Mouse (Mus musculus): ENCODE measurements at regions not wholly inside any gene's neighbourhood (a gene's known extent, or its start where the extent isn't known, plus 50 kb on each side); places are given as distances from the start of the nearest gene placed in this dataset.

DNA sequence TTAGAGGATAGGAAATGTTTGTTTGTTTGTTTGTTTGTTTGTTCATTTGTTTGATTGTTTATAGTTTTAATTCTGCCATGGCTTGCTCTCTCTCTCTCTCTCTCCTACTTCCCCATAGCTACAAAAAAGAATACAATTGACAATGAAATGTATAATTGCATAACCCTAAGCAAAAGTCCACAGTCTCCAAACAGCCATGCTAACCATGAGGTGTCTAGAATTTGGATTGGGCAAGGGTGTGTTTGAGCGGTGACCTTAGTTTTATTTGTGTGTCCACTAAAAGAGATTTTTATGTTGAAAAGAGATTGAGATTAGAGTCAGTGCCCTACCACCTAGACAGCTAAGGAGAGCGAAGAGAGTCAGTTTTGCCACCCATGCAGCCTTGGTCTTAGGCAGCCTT, 141.2 kb downstream of the Tm2d1 start:
- H3K36me3 ChIP-seq (ENCODE audit: insufficient read depth): no peaks in the 10 kb centered on the region
- H3K27me3 ChIP-seq (ENCODE audit: insufficient read depth, low read length): no peaks in the 10 kb centered on the region
- no peak for DNase-seq
- ATAC-seq: no peak
- H3K27ac ChIP-seq (ENCODE audit: low read depth, low read length): no peak overlapping the region
- WGBS: 98% methylated on average over 2 of the region's 2 CpGs
- H3K9ac ChIP-seq: no peak overlapping the region
- no peaks in the 10 kb centered on the region for H3K9me3 ChIP-seq (ENCODE audit: low read length)
- peaks cover 8% of the 10 kb centered on the region; the same call in 1 of the 2 replicates for H3K4me1 ChIP-seq (ENCODE audit: insufficient read depth)
- no peak for TF ChIP-seq CTCF (IDR thresholded peaks at IDR 0.05; ENCODE audit: low read depth)
- H3K4me2 ChIP-seq (ENCODE audit: low read depth): no peak overlapping the region
- no peak overlapping the region for H3K4me3 ChIP-seq (ENCODE audit: low read depth, low read length)

- Histone ChIP-seq H3K4me2 (ENCODE audit: low read depth) (no peak overlapping the region), H3K4me3 (ENCODE audit: low read depth, low read length) (no peak overlapping the region), H3K36me3 (ENCODE audit: insufficient read depth) (no peaks in the 10 kb centered on the region), H3K27me3 (ENCODE audit: insufficient read depth, low read length) (no peaks in the 10 kb centered on the region), H3K9ac (no peak overlapping the region), H3K4me1 (ENCODE audit: insufficient read depth) (peaks cover 8% of the 10 kb centered on the region; the same call in 1 of the 2 replicates), H3K9me3 (ENCODE audit: low read length) (no peaks in the 10 kb centered on the region), H3K27ac (ENCODE audit: low read depth, low read length) (no peak overlapping the region)
- no peak for TF ChIP-seq CTCF (IDR thresholded peaks at IDR 0.05; ENCODE audit: low read depth)
- DNase-seq (no peak), ATAC-seq (no peak)
Measured at GRCm38 (mm10) chr4:98240289-98240688, 142.8 kb downstream of the Tm2d1 start.

DNA sequence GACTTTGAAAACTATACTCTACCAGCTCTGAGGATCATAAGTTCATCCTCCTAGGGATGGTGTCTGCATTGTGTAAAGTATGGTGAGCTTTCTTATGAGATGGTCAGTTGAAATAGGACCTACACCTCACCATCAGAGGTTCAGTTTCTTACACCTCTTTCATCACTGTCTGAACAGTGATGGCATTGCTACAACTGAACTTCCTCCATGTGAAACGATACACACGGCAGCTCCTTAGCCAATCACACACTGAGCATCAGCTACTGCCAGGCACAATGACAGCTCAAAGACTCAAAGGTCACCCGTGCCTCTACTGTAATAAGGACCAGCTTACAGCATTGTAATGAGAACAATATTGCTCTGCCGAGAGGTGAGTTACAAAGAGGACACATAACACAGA, 145.0 kb downstream of the Tm2d1 start:
- ATAC-seq: no peak
- no peaks in the 10 kb centered on the region for H3K9me3 ChIP-seq (ENCODE audit: low read length)

GRCm38 (mm10) chr4:98237475-98237874, 145.6 kb downstream of the Tm2d1 start:
- Histone ChIP-seq H3K4me3 (ENCODE audit: low read depth, low read length) (no peak overlapping the region), H3K4me1 (ENCODE audit: insufficient read depth) (no peaks in the 10 kb centered on the region), H3K4me2 (ENCODE audit: low read depth) (no peak overlapping the region), H3K9ac (no peak overlapping the region), H3K27me3 (ENCODE audit: insufficient read depth, low read length) (no peaks in the 10 kb centered on the region), H3K9me3 (ENCODE audit: low read length) (no peaks in the 10 kb centered on the region), H3K27ac (ENCODE audit: low read depth, low read length) (no peak overlapping the region), H3K36me3 (ENCODE audit: insufficient read depth) (no peaks in the 10 kb centered on the region)
- WGBS: 83% methylated on average over 9 of the region's 9 CpGs
- no peak for DNase-seq
- TF ChIP-seq CTCF (IDR thresholded peaks at IDR 0.05; ENCODE audit: low read depth): no peak
- no peak for ATAC-seq

More for the DNA sequence above, 145.0 kb downstream of the Tm2d1 start:
- 61% methylated on average over 4 of the region's 4 CpGs for WGBS
- H3K4me3 ChIP-seq (ENCODE audit: low read depth, low read length): no peak overlapping the region
- H3K4me1 ChIP-seq (ENCODE audit: insufficient read depth): peaks cover 3% of the 10 kb centered on the region; the same call in 1 of the 2 replicates
- no peak overlapping the region for H3K27ac ChIP-seq (ENCODE audit: low read depth, low read length)
- H3K9ac ChIP-seq: no peak overlapping the region
- no peak for DNase-seq
- H3K36me3 ChIP-seq (ENCODE audit: insufficient read depth): no peaks in the 10 kb centered on the region
- H3K27me3 ChIP-seq (ENCODE audit: insufficient read depth, low read length): no peaks in the 10 kb centered on the region
- H3K4me2 ChIP-seq (ENCODE audit: low read depth): no peak overlapping the region
- no peak for TF ChIP-seq CTCF (IDR thresholded peaks at IDR 0.05; ENCODE audit: low read depth)

GRCm38 (mm10) chr4:98236006-98236783, 146.9 kb downstream of the Tm2d1 start:
- no peak for TF ChIP-seq CTCF (IDR thresholded peaks at IDR 0.05; ENCODE audit: low read depth)
- no peaks in the 10 kb centered on the region for H3K9me3 ChIP-seq (ENCODE audit: low read length)
- no peak overlapping the region for H3K4me3 ChIP-seq (ENCODE audit: low read depth, low read length)
- 60% methylated on average over 12 of the region's 12 CpGs for WGBS
- H3K4me2 ChIP-seq (ENCODE audit: low read depth): no peak overlapping the region
- no peaks in the 10 kb centered on the region for H3K27me3 ChIP-seq (ENCODE audit: insufficient read depth, low read length)
- no peaks in the 10 kb centered on the region for H3K4me1 ChIP-seq (ENCODE audit: insufficient read depth)
- no peak overlapping the region for H3K9ac ChIP-seq
- no peaks in the 10 kb centered on the region for H3K36me3 ChIP-seq (ENCODE audit: insufficient read depth)
- DNase-seq (no peak), ATAC-seq (no peak)
- H3K27ac ChIP-seq (ENCODE audit: low read depth, low read length): no peak overlapping the region

DNA sequence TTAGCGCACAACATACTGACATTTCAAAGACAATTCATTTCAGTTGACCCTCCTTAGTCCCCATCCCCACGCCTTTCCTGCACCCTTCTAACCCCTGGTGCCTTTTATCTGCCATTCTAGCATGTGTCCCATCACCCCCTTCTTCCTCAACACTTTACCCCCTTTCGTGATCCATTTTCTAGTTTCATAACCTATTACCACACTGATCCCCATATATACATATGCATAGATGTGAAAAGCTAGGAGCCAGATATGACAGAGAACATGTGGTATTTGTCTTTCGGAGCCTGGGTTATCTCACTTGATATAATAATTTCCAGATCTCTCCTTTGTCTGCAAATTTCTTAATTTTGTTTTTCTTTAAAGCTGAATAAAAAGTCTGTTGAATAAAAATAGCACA, 154.9 kb downstream of the Tm2d1 start:
- Histone ChIP-seq H3K36me3 (ENCODE audit: insufficient read depth) (no peaks in the 10 kb centered on the region), H3K27ac (ENCODE audit: low read depth, low read length) (no peak overlapping the region), H3K4me3 (ENCODE audit: low read depth, low read length) (no peak overlapping the region), H3K4me2 (ENCODE audit: low read depth) (no peak overlapping the region), H3K4me1 (ENCODE audit: insufficient read depth) (no peaks in the 10 kb centered on the region), H3K27me3 (ENCODE audit: insufficient read depth, low read length) (no peaks in the 10 kb centered on the region), H3K9me3 (ENCODE audit: low read length) (no peaks in the 10 kb centered on the region), H3K9ac (no peak overlapping the region)
- ATAC-seq (no peak), DNase-seq (no peak)
- WGBS: 90% methylated on average over 4 of the region's 4 CpGs
- TF ChIP-seq CTCF (IDR thresholded peaks at IDR 0.05; ENCODE audit: low read depth): no peak

DNA sequence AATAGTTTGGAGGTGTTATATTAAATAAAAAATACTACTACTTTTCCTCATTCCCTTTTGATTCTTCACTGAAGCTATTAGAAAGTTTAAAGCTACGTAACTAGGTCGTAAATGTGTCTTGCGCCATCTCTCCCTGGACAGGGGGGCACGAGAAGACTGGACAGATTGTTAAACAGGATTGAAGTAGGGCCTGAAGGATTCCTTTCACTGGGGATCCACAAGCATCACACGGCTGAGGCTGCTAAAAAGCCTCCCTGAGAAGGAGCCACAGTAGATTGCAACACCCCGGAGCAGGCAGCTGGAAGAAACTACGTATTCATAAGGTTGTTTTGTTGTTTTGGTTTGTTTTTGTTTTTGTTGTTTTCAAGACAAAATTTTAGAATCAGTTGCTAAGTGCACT, 158.7 kb downstream of the Tm2d1 start:
- Histone ChIP-seq H3K36me3 (ENCODE audit: insufficient read depth) (no peaks in the 10 kb centered on the region), H3K4me3 (ENCODE audit: low read depth, low read length) (no peak overlapping the region), H3K9ac (no peak overlapping the region), H3K4me2 (ENCODE audit: low read depth) (no peak overlapping the region), H3K27me3 (ENCODE audit: insufficient read depth, low read length) (no peaks in the 10 kb centered on the region), H3K27ac (ENCODE audit: low read depth, low read length) (no peak overlapping the region), H3K9me3 (ENCODE audit: low read length) (no peaks in the 10 kb centered on the region), H3K4me1 (ENCODE audit: insufficient read depth) (no peaks in the 10 kb centered on the region)
- ATAC-seq: no peak
- TF ChIP-seq CTCF (IDR thresholded peaks at IDR 0.05; ENCODE audit: low read depth): no peak
- 63% methylated on average over 7 of the region's 7 CpGs for WGBS
- no peak for DNase-seq
